In the genomic region with DNA sequence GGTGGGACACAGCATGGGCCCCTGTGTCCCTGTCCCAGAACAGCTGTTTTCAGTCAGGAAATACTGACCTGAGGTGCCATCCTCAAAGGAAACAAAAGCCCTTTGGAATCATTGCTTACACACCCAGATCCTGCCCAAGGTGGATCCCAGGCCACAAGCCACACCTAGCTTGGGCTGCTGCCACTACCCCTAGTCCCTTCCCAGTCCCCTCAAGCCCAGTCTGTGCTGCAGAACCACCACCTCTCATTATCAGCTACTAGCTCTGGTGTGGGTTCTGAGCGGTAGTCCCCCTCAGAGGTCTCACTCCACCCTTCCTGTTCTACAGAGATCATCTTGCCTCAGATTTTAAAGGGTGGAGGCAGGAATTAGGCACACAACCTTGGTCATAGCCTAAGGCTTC, we compare ENCODE assay signal across 16 mouse cellular contexts. TPM values are rescaled to one million over a fixed set of nuclear protein-coding genes. Genes with fewer than 3 reads are reported as not detected.
DNase-seq lines count a peak whose midpoint lies in the region; ATAC-seq and TF ChIP-seq lines count a peak whose summit lies in the region.
"Had no signal": no experiment of that assay in that cellular context is flagged by ENCODE, and none has a peak within 500 bp of the region (broad histone marks: within the 10 kb centered on the region; RNA-seq: fewer than 3 reads in every experiment).

No protein-coding gene starts in this region.

- peak overlapping the region; percentile 35; the same call in 1 of the 2 replicates for H3K27ac ChIP-seq in kidney, embryonic 16.5 days (ENCODE audit: low read length)
- peak overlapping the region; percentile 90 for H3K27ac ChIP-seq in intestine, postnatal 0 days (ENCODE audit: low read depth, low read length)
- peak overlapping the region; percentile 97 for H3K27ac ChIP-seq in stomach, embryonic 16.5 days (ENCODE audit: low read length)
- no peak overlapping the region for H3K27ac ChIP-seq in heart, embryonic 10.5 days
- H3K27ac ChIP-seq: limb, embryonic 13.5 days; midbrain, embryonic 13.5 days had no signal

- intact Hi-C loops in heart, postnatal 14 days (cut with DNase I), result no loop called here

- H3K9ac ChIP-seq in kidney, embryonic 16.5 days (replicated peaks; ENCODE audit: low read length), result no peak overlapping the region
- H3K9ac ChIP-seq in intestine, postnatal 0 days (ENCODE audit: low read depth, low read length), result peak overlapping the region; percentile 31
- peak overlapping the region; percentile 45; the same call in 1 of the 2 replicates for H3K9ac ChIP-seq in stomach, embryonic 16.5 days (ENCODE audit: low read length)
- H3K9ac ChIP-seq: limb, embryonic 13.5 days; midbrain, embryonic 13.5 days had no signal

- peaks cover 12% of the 10 kb centered on the region; the same call in 1 of the 2 replicates for H3K4me1 ChIP-seq in kidney, embryonic 16.5 days (ENCODE audit: insufficient read depth, low read length)
- peaks cover 19% of the 10 kb centered on the region; the same call in 1 of the 2 replicates for H3K4me1 ChIP-seq in intestine, postnatal 0 days (replicated peaks; ENCODE audit: control insufficient read depth, insufficient read depth, low read length)
- H3K4me1 ChIP-seq in stomach, embryonic 16.5 days (ENCODE audit: control insufficient read depth, insufficient read depth, low read length), result peaks cover 39% of the 10 kb centered on the region
- peaks cover 16% of the 10 kb centered on the region for H3K4me1 ChIP-seq in heart, embryonic 10.5 days

- no peak overlapping the region for H3K4me3 ChIP-seq in kidney, embryonic 16.5 days (ENCODE audit: low read length)
- H3K4me3 ChIP-seq in intestine, postnatal 0 days (ENCODE audit: low read depth, low read length), result no peak overlapping the region
- H3K4me3 ChIP-seq in stomach, embryonic 16.5 days (replicated peaks; ENCODE audit: low read length), result no peak overlapping the region
- H3K4me3 ChIP-seq in heart, embryonic 10.5 days, result no peak overlapping the region
- H3K4me3 ChIP-seq: limb, embryonic 13.5 days; midbrain, embryonic 13.5 days had no signal

- no peak for TF ChIP-seq CTCF in intestine, postnatal 0 days (IDR thresholded peaks at IDR 0.05; ENCODE audit: low read depth)

- WGBS in kidney, embryonic 16.5 days, result 74% methylated on average over 1 of the region's 1 CpGs
- 32% methylated on average over 1 of the region's 1 CpGs for WGBS in intestine, postnatal 0 days
- WGBS in stomach, embryonic 16.5 days, result 44% methylated on average over 1 of the region's 1 CpGs
- 55% methylated on average over 1 of the region's 1 CpGs for WGBS in heart, embryonic 10.5 days

- H3K27me3 ChIP-seq in kidney, embryonic 16.5 days (ENCODE audit: insufficient read depth, low read length), result peaks cover 35% of the 10 kb centered on the region
- H3K27me3 ChIP-seq in intestine, postnatal 0 days (replicated peaks; ENCODE audit: control insufficient read depth, insufficient read depth, low read length), result peaks cover 25% of the 10 kb centered on the region
- peaks cover 27% of the 10 kb centered on the region for H3K27me3 ChIP-seq in stomach, embryonic 16.5 days (ENCODE audit: control insufficient read depth, insufficient read depth, low read length)
- H3K27me3 ChIP-seq in heart, embryonic 10.5 days (ENCODE audit: insufficient read depth, poor library complexity, severe bottlenecking), result peaks cover 56% of the 10 kb centered on the region

- no peaks in the 10 kb centered on the region for H3K9me3 ChIP-seq in kidney, embryonic 16.5 days (ENCODE audit: low read length)
- no peaks in the 10 kb centered on the region for H3K9me3 ChIP-seq in intestine, postnatal 0 days (ENCODE audit: control insufficient read depth)
- no peaks in the 10 kb centered on the region for H3K9me3 ChIP-seq in stomach, embryonic 16.5 days (replicated peaks; ENCODE audit: control insufficient read depth, low read length)
- H3K9me3 ChIP-seq in heart, embryonic 10.5 days, result no peaks in the 10 kb centered on the region
- H3K9me3 ChIP-seq: limb, embryonic 13.5 days; midbrain, embryonic 13.5 days had no signal

- no peak overlapping the region for H3K4me2 ChIP-seq in kidney, embryonic 16.5 days (replicated peaks; ENCODE audit: low read depth, low read length)
- H3K4me2 ChIP-seq in intestine, postnatal 0 days (replicated peaks; ENCODE audit: low read depth), result peak overlapping the region; percentile 37
- peak overlapping the region; percentile 32; the same call in 1 of the 2 replicates for H3K4me2 ChIP-seq in stomach, embryonic 16.5 days (ENCODE audit: low read depth, low read length)
- H3K4me2 ChIP-seq: limb, embryonic 13.5 days; midbrain, embryonic 13.5 days had no signal

- no peak for ATAC-seq in kidney, embryonic 16.5 days (ENCODE audit: low FRiP score, low TSS enrichment)
- peak; percentile 64 for ATAC-seq in intestine, postnatal 0 days
- 0 out of 2 replicates have a peak, but pooled peaks have one; percentile 35 for ATAC-seq in stomach, embryonic 16.5 days (ENCODE audit: insufficient read depth, low FRiP score)
- ATAC-seq: midbrain, embryonic 13.5 days had no signal

- peaks cover 40% of the 10 kb centered on the region for H3K36me3 ChIP-seq in kidney, embryonic 16.5 days (ENCODE audit: insufficient read depth, low read length)
- peaks cover 35% of the 10 kb centered on the region for H3K36me3 ChIP-seq in intestine, postnatal 0 days (ENCODE audit: control insufficient read depth, insufficient read depth)
- H3K36me3 ChIP-seq in stomach, embryonic 16.5 days (ENCODE audit: control insufficient read depth, insufficient read depth, low read length), result peaks cover 14% of the 10 kb centered on the region
- H3K36me3 ChIP-seq in heart, embryonic 10.5 days, result peaks cover 48% of the 10 kb centered on the region

- no peak for DNase-seq in kidney, postnatal 25 days
- DNase-seq in right cerebral cortex, postnatal 25 days, result peak; percentile 11
- no peak for DNase-seq in right cerebral cortex, postnatal 10 days (ENCODE audit: low spot score in 2 of 2)
- DNase-seq in heart, embryonic 10.5 days (ENCODE audit: low spot score), result no peak
- no peak for DNase-seq in heart, postnatal 14 days
- DNase-seq: adrenal gland, postnatal 14 days; heart, adult 11 months; right cerebral cortex, adult 18-20 months had no signal

RNA-seq across cellular contexts. Expression of a gene that starts 1.6 kb away (rescaled TPM):
- not detected in 2 replicates for polyA plus RNA-seq in kidney, embryonic 16.5 days (2015; fragmentation: Nextera tagmentation; extraction: Ambion mirVana)
- not detected in 2 replicates for polyA plus RNA-seq in intestine, postnatal 0 days (2015; fragmentation: Nextera tagmentation; extraction: Ambion mirVana)
- not detected in 2 replicates for polyA plus RNA-seq in stomach, embryonic 16.5 days (2015; fragmentation: Nextera tagmentation; extraction: Ambion mirVana)
- not detected in 2 replicates for polyA plus RNA-seq in heart, embryonic 10.5 days (2016; fragmentation: Nextera tagmentation; extraction: Ambion mirVana)
- total RNA-seq in heart, postnatal 14 days (2021), result not detected
- total RNA-seq: adrenal gland, postnatal 14 days; hematopoietic stem cell, adult 5-6 weeks had no signal
- polyA plus RNA-seq: frontal cortex, adult 2 months; limb, embryonic 13.5 days; midbrain, embryonic 13.5 days; neural tube, embryonic 11.5 days had no signal

RNA-seq across cellular contexts. Expression of a gene that starts 3.4 kb away (rescaled TPM):
- not detected in 2 replicates for polyA plus RNA-seq in kidney, embryonic 16.5 days (2015; fragmentation: Nextera tagmentation; extraction: Ambion mirVana)
- 5.5 and 6.6 TPM in 2 replicates for polyA plus RNA-seq in intestine, postnatal 0 days (2015; fragmentation: Nextera tagmentation; extraction: Ambion mirVana)
- polyA plus RNA-seq in stomach, embryonic 16.5 days (2015; fragmentation: Nextera tagmentation; extraction: Ambion mirVana), result 14.3 and 20.3 TPM in 2 replicates
- polyA plus RNA-seq in heart, embryonic 10.5 days (2016; fragmentation: Nextera tagmentation; extraction: Ambion mirVana), result not detected in 2 replicates
- total RNA-seq in heart, postnatal 14 days (2021), result under 1 TPM in 1 of 2 experiments, not detected in 1; 0.55 TPM
- total RNA-seq: adrenal gland, postnatal 14 days; hematopoietic stem cell, adult 5-6 weeks had no signal
- polyA plus RNA-seq: frontal cortex, adult 2 months; limb, embryonic 13.5 days; neural tube, embryonic 11.5 days had no signal

RNA-seq across cellular contexts. Expression of a gene that starts 14.0 kb away (rescaled TPM):
- 146 and 152 TPM in 2 replicates for polyA plus RNA-seq in kidney, embryonic 16.5 days (2015; fragmentation: Nextera tagmentation; extraction: Ambion mirVana)
- polyA plus RNA-seq in intestine, postnatal 0 days (2015; fragmentation: Nextera tagmentation; extraction: Ambion mirVana), result 41.6 and 43.4 TPM in 2 replicates
- 123 and 134 TPM in 2 replicates for polyA plus RNA-seq in stomach, embryonic 16.5 days (2015; fragmentation: Nextera tagmentation; extraction: Ambion mirVana)
- 101 and 113 TPM in 2 replicates for polyA plus RNA-seq in heart, embryonic 10.5 days (2016; fragmentation: Nextera tagmentation; extraction: Ambion mirVana)
- 10 to 100 TPM; 44.0 to 44.1 TPM for total RNA-seq in heart, postnatal 14 days (2021)

RNA-seq across cellular contexts. Expression of a gene that starts 14.1 kb away (rescaled TPM):
- 209 and 211 TPM in 2 replicates for polyA plus RNA-seq in kidney, embryonic 16.5 days (2015; fragmentation: Nextera tagmentation; extraction: Ambion mirVana)
- 105 and 108 TPM in 2 replicates for polyA plus RNA-seq in intestine, postnatal 0 days (2015; fragmentation: Nextera tagmentation; extraction: Ambion mirVana)
- polyA plus RNA-seq in stomach, embryonic 16.5 days (2015; fragmentation: Nextera tagmentation; extraction: Ambion mirVana), result 199 TPM in 2 replicates
- 164 and 199 TPM in 2 replicates for polyA plus RNA-seq in heart, embryonic 10.5 days (2016; fragmentation: Nextera tagmentation; extraction: Ambion mirVana)
- total RNA-seq in heart, postnatal 14 days (2021), result 10 to 100 TPM; 38.3 to 46.9 TPM

RNA-seq across cellular contexts. Expression of a gene that starts 23.9 kb away (rescaled TPM):
- 12.0 and 12.1 TPM in 2 replicates for polyA plus RNA-seq in kidney, embryonic 16.5 days (2015; fragmentation: Nextera tagmentation; extraction: Ambion mirVana)
- polyA plus RNA-seq in intestine, postnatal 0 days (2015; fragmentation: Nextera tagmentation; extraction: Ambion mirVana), result 62.0 and 68.3 TPM in 2 replicates
- 17.9 and 19.0 TPM in 2 replicates for polyA plus RNA-seq in stomach, embryonic 16.5 days (2015; fragmentation: Nextera tagmentation; extraction: Ambion mirVana)
- polyA plus RNA-seq in heart, embryonic 10.5 days (2016; fragmentation: Nextera tagmentation; extraction: Ambion mirVana), result 5.1 and 6.4 TPM in 2 replicates
- total RNA-seq in heart, postnatal 14 days (2021), result 1 to 10 TPM; 5.7 to 7.6 TPM
